Mouse (Mus musculus): ENCODE data around the gene 1190005I06Rik. TPM values are rescaled to one million over a fixed set of nuclear protein-coding genes. Genes with fewer than 3 reads are reported as not detected.

Gene 1190005I06Rik
- polyA plus RNA-seq, 2 experiments: 6.4 to 8.7 TPM

DNA sequence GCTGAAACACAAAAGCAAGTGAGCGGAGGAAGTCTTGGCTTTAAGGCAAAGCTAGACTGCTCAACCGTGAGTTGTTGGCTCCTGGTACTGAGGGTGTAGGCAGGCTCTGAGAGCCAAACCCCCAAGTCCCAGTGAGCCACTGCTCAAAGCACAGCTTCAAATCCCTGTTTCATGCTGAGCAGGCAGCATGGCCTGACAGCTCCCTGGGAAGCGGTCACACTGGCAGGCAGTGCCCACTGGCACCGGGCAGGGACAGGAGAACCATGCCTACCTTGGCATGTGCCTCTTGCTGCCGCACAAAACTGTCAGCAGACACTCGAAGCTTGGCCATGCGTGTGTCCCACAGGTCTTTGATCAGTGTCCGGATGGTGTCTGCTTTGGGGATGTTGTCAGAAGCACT is 65.6 kb downstream of the 1190005I06Rik start:
- Histone ChIP-seq H3K9me3 (ENCODE audit: control insufficient read depth, low read length) (no peaks in the 10 kb centered on the region), H3K27me3 (ENCODE audit: control insufficient read depth, insufficient read depth, low read length) (no peaks in the 10 kb centered on the region), H3K4me2 (replicated peaks; ENCODE audit: low read depth, low read length, severe bottlenecking) (no peak overlapping the region), H3K4me1 (ENCODE audit: control insufficient read depth, insufficient read depth, low read length) (no peaks in the 10 kb centered on the region), H3K36me3 (ENCODE audit: control insufficient read depth, insufficient read depth, low read length) (peaks cover 67% of the 10 kb centered on the region), H3K9ac (ENCODE audit: low read depth, low read length, severe bottlenecking) (no peak overlapping the region), H3K4me3 (replicated peaks; ENCODE audit: low read length) (no peak overlapping the region), H3K27ac (replicated peaks; ENCODE audit: low read depth, low read length) (no peak overlapping the region)
- DNase-seq (ENCODE audit: low spot score): no peak
- no peak for ATAC-seq (ENCODE audit: low FRiP score, low read depth)
- no peak for TF ChIP-seq POLR2A (IDR thresholded peaks at IDR 0.05; ENCODE audit: borderline replicate concordance, extremely low read depth, insufficient read depth, insufficient read length)
- 88% methylated on average over 8 of the region's 8 CpGs for WGBS

DNA sequence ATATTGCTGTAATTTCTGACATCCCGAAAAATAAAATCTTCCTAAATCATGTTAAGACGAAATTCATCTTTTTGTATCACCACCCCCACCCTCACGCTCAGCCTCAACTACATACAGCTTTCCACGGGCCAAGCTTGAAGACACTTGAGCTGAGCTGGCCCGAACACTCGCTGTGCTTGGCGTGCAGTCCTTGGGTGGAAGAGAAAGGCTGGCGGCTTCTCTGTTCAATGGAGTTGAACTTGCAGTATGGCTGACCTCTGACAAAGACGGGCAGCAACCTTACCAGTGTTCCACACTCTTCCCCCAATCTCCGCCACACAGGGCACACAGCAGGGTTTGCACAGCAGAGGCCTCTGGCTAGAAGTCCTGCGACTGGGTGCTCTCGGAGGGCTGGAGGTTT is 66.1 kb downstream of the 1190005I06Rik start:
- Histone ChIP-seq H3K4me2 (replicated peaks; ENCODE audit: low read depth, low read length, severe bottlenecking) (no peak overlapping the region), H3K4me3 (replicated peaks; ENCODE audit: low read length) (no peak overlapping the region), H3K36me3 (ENCODE audit: control insufficient read depth, insufficient read depth, low read length) (peaks cover 72% of the 10 kb centered on the region), H3K4me1 (ENCODE audit: control insufficient read depth, insufficient read depth, low read length) (no peaks in the 10 kb centered on the region), H3K27me3 (ENCODE audit: control insufficient read depth, insufficient read depth, low read length) (no peaks in the 10 kb centered on the region), H3K9ac (ENCODE audit: low read depth, low read length, severe bottlenecking) (no peak overlapping the region), H3K27ac (replicated peaks; ENCODE audit: low read depth, low read length) (no peak overlapping the region), H3K9me3 (ENCODE audit: control insufficient read depth, low read length) (no peaks in the 10 kb centered on the region)
- no peak for TF ChIP-seq POLR2A (IDR thresholded peaks at IDR 0.05; ENCODE audit: borderline replicate concordance, extremely low read depth, insufficient read depth, insufficient read length)
- 89% methylated on average over 12 of the region's 12 CpGs for WGBS
- DNase-seq (ENCODE audit: low spot score): no peak
- ATAC-seq (ENCODE audit: low FRiP score, low read depth): no peak

DNA sequence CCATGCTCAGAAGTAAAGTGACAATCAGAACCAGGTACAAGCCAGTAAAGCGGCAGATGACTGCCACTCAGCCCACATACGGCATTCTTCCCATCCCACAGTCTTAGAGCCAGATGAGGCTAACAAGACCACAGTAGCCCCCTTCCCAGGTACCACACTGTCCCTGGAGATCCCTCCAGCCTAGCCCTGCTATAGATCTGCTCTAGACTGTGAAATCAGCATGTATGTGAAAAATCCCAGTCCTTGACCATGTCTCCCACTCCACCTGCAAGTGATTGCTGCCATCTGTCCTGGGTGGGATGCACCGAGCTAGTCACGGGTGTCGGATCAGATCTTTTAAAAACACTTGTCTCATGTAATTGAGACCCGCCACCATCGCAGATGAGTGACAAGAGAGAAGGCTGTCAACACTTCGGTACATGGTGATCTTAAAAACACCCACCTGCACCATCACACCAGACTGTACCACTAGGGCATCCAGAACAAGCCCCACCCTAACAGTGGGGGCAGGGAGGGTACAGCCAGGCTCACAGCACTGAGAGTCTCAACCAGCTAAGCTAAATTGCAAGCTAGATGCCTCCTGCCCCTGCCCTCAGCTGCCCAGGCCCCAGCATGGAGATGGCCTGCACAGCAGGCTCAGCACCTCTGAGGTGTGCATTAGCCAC is 67.0 kb downstream of the 1190005I06Rik start:
- ATAC-seq (ENCODE audit: low FRiP score, low read depth) (no peak), DNase-seq (ENCODE audit: low spot score) (no peak)
- WGBS: 92% methylated on average over 8 of the region's 8 CpGs
- Histone ChIP-seq H3K9ac (ENCODE audit: low read depth, low read length, severe bottlenecking) (no peak overlapping the region), H3K36me3 (ENCODE audit: control insufficient read depth, insufficient read depth, low read length) (peaks cover 76% of the 10 kb centered on the region), H3K4me2 (replicated peaks; ENCODE audit: low read depth, low read length, severe bottlenecking) (no peak overlapping the region), H3K27ac (replicated peaks; ENCODE audit: low read depth, low read length) (no peak overlapping the region), H3K9me3 (ENCODE audit: control insufficient read depth, low read length) (no peaks in the 10 kb centered on the region), H3K27me3 (ENCODE audit: control insufficient read depth, insufficient read depth, low read length) (no peaks in the 10 kb centered on the region), H3K4me3 (replicated peaks; ENCODE audit: low read length) (no peak overlapping the region), H3K4me1 (ENCODE audit: control insufficient read depth, insufficient read depth, low read length) (no peaks in the 10 kb centered on the region)
- no peak for TF ChIP-seq POLR2A (IDR thresholded peaks at IDR 0.05; ENCODE audit: borderline replicate concordance, extremely low read depth, insufficient read depth, insufficient read length)

DNA sequence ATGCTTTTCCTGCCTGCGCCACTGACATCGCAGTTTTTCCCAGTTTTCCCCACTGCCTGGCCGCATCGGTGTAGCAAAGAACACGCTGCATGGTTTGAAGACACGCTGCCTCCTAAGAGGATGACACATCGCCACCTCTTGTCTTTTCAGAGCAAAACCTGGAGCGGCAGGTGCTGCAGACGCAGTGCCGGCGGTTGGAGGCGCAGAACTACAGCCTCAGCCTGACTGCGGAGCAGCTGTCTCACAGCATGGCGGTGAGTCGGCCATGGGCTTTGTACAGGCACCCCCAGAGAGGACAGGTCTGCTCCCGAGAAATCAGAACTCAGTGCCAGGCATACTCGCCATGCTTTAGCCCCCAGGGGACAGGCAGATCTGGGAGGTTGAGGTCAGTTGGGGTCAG is 69.6 kb downstream of the 1190005I06Rik start:
- no peak for DNase-seq (ENCODE audit: low spot score)
- WGBS: 92% methylated on average over 17 of the region's 17 CpGs
- Histone ChIP-seq H3K4me3 (replicated peaks; ENCODE audit: low read length) (no peak overlapping the region), H3K4me2 (replicated peaks; ENCODE audit: low read depth, low read length, severe bottlenecking) (no peak overlapping the region), H3K36me3 (ENCODE audit: control insufficient read depth, insufficient read depth, low read length) (peaks cover 94% of the 10 kb centered on the region), H3K27ac (replicated peaks; ENCODE audit: low read depth, low read length) (no peak overlapping the region), H3K9me3 (ENCODE audit: control insufficient read depth, low read length) (no peaks in the 10 kb centered on the region), H3K4me1 (ENCODE audit: control insufficient read depth, insufficient read depth, low read length) (peaks cover 5% of the 10 kb centered on the region; the same call in 1 of the 2 replicates), H3K9ac (ENCODE audit: low read depth, low read length, severe bottlenecking) (no peak overlapping the region), H3K27me3 (ENCODE audit: control insufficient read depth, insufficient read depth, low read length) (no peaks in the 10 kb centered on the region)
- no peak for TF ChIP-seq POLR2A (IDR thresholded peaks at IDR 0.05; ENCODE audit: borderline replicate concordance, extremely low read depth, insufficient read depth, insufficient read length)
- ATAC-seq (ENCODE audit: low FRiP score, low read depth): no peak

DNA sequence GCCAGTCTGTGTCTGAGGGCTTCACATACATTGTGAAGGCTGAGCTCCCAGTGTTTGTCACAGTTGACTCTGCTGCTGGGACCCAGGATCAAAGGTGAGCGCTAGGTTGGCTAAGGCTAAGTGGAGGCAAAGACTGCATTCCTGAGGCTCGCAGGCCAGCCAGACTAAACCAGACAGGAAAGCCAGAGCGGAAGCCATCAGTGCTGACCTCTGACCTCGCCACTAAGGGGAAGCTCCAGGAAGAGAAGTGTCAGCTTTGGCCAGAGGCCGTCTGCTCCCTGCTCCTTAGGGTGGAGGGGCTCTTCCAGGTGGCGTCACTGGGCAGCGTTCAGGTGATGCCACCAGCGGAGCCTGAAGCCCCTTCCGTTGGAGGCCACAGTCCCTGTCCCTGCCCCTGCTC is 71.6 kb downstream of the 1190005I06Rik start:
- ATAC-seq (ENCODE audit: low FRiP score, low read depth) (no peak), DNase-seq (ENCODE audit: low spot score) (no peak)
- Histone ChIP-seq H3K4me3 (replicated peaks; ENCODE audit: low read length) (no peak overlapping the region), H3K27ac (replicated peaks; ENCODE audit: low read depth, low read length) (no peak overlapping the region), H3K9ac (ENCODE audit: low read depth, low read length, severe bottlenecking) (no peak overlapping the region), H3K4me1 (ENCODE audit: control insufficient read depth, insufficient read depth, low read length) (peaks cover 5% of the 10 kb centered on the region; the same call in 1 of the 2 replicates), H3K36me3 (ENCODE audit: control insufficient read depth, insufficient read depth, low read length) (peaks cover 96% of the 10 kb centered on the region), H3K27me3 (ENCODE audit: control insufficient read depth, insufficient read depth, low read length) (no peaks in the 10 kb centered on the region), H3K9me3 (ENCODE audit: control insufficient read depth, low read length) (no peaks in the 10 kb centered on the region), H3K4me2 (replicated peaks; ENCODE audit: low read depth, low read length, severe bottlenecking) (no peak overlapping the region)
- TF ChIP-seq POLR2A (IDR thresholded peaks at IDR 0.05; ENCODE audit: borderline replicate concordance, extremely low read depth, insufficient read depth, insufficient read length): no peak
- WGBS: 50% methylated on average over 9 of the region's 9 CpGs

Data from limb, embryonic 14.5 days (tissue).